Mouse (Mus musculus) E14TG2a.4 (cell line): ENCODE measurements around the gene Thpo.

Experiments
- H3K27me3 ChIP-seq: 2 replicates; pipeline ENCODE4 v1.6.1; 2014; ENCODE audit warnings: low read length, control low read depth; ENCODE audit not compliant: insufficient read depth
- H3K36me3 ChIP-seq: 2 replicates; pipeline ENCODE4 v1.6.1; 2014; ENCODE audit warnings: low read length, control low read depth; ENCODE audit not compliant: insufficient read depth
- H3K4me1 ChIP-seq: replicated peaks from 2 replicates; pipeline ENCODE4 v1.6.1; 2014; ENCODE audit warnings: low read depth, low read length, control low read depth
- H3K4me3 ChIP-seq: replicated peaks from 2 replicates; pipeline ENCODE4 v1.5.1; 2014; ENCODE audit warnings: mild to moderate bottlenecking, low read length
- H3K9me3 ChIP-seq: 2 replicates; pipeline ENCODE4 v1.6.1; 2014; ENCODE audit warnings: low read length, control low read depth
- CTCF ChIP-seq: conservative IDR thresholded peaks from 2 replicates; pipeline ENCODE4 v1.5.1; 2014; ENCODE audit warnings: low read length
- NANOG ChIP-seq: IDR thresholded peaks from 2 replicates; pipeline ENCODE4 v1.6.1; 2014; ENCODE audit warnings: borderline replicate concordance, low read length, mixed read lengths
- POU5F1 ChIP-seq: IDR thresholded peaks from 2 replicates; pipeline ENCODE4 v1.6.1; 2014; ENCODE audit warnings: low read length, borderline replicate concordance

The Thpo gene

GRCm38 (mm10) chr16:20699266-20699665 lies 35.0 kb downstream of the Thpo start:
- Histone ChIP-seq H3K4me1 (peaks cover 73% of the 10 kb centered on the region), H3K36me3 (peaks cover 24% of the 10 kb centered on the region), H3K4me3 (no peak overlapping the region), H3K9me3 (no peaks in the 10 kb centered on the region), H3K27me3 (peaks cover 27% of the 10 kb centered on the region)
- TF ChIP-seq NANOG (no peak), POU5F1 (no peak), CTCF (no peak)

GRCm38 (mm10) chr16:20695622-20696323 lies 38.5 kb downstream of the Thpo start:
- peaks cover 69% of the 10 kb centered on the region for H3K4me1 ChIP-seq
- TF ChIP-seq POU5F1 (no peak), NANOG (no peak), CTCF (no peak)
- H3K4me3 ChIP-seq = peak overlapping the region; percentile 71
- H3K36me3 ChIP-seq = peaks cover 28% of the 10 kb centered on the region
- H3K27me3 ChIP-seq = peaks cover 27% of the 10 kb centered on the region
- no peaks in the 10 kb centered on the region for H3K9me3 ChIP-seq

GRCm38 (mm10) chr16:20694781-20695180 lies 39.5 kb downstream of the Thpo start:
- H3K27me3 ChIP-seq = peaks cover 27% of the 10 kb centered on the region
- peaks cover 69% of the 10 kb centered on the region for H3K4me1 ChIP-seq
- peaks cover 38% of the 10 kb centered on the region for H3K36me3 ChIP-seq
- TF ChIP-seq NANOG (no peak), POU5F1 (no peak), CTCF (no peak)
- H3K9me3 ChIP-seq = no peaks in the 10 kb centered on the region
- no peak overlapping the region for H3K4me3 ChIP-seq

GRCm38 (mm10) chr16:20693111-20693701 lies 41.1 kb downstream of the Thpo start, which contains the start of gene Fam131a:
TSS of gene Fam131a (plus strand) at chr16:20693241.
- H3K27me3 ChIP-seq = peaks cover 27% of the 10 kb centered on the region
- TF ChIP-seq CTCF (no peak), NANOG (no peak), POU5F1 (no peak)
- H3K9me3 ChIP-seq = no peaks in the 10 kb centered on the region
- H3K36me3 ChIP-seq = peaks cover 47% of the 10 kb centered on the region
- H3K4me1 ChIP-seq = peaks cover 78% of the 10 kb centered on the region
- peak within 1 kb of the TSS; percentile 82 for H3K4me3 ChIP-seq

- TF ChIP-seq NANOG = no peak
- no peak for TF ChIP-seq CTCF
- no peak for TF ChIP-seq POU5F1
- peaks cover 55% of the 10 kb centered on the region for H3K36me3 ChIP-seq
- peaks cover 86% of the 10 kb centered on the region for H3K4me1 ChIP-seq
- H3K27me3 ChIP-seq = peaks cover 26% of the 10 kb centered on the region
- no peaks in the 10 kb centered on the region for H3K9me3 ChIP-seq
- peak overlapping the region; percentile 82 for H3K4me3 ChIP-seq
These were observed 41.9 kb downstream of the Thpo start for GRCm38 (mm10) chr16:20692241-20692965.

- Histone ChIP-seq H3K4me3 (no peak overlapping the region), H3K9me3 (no peaks in the 10 kb centered on the region), H3K27me3 (peaks cover 22% of the 10 kb centered on the region), H3K36me3 (peaks cover 63% of the 10 kb centered on the region), H3K4me1 (peaks cover 93% of the 10 kb centered on the region)
- no peak for TF ChIP-seq CTCF
- no peak for TF ChIP-seq NANOG
- TF ChIP-seq POU5F1 = no peak
These were observed 42.7 kb downstream of the Thpo start for GRCm38 (mm10) chr16:20691617-20692016.

GRCm38 (mm10) chr16:20690774-20691173 lies 43.5 kb downstream of the Thpo start:
- H3K4me3 ChIP-seq = no peak overlapping the region
- H3K9me3 ChIP-seq = no peaks in the 10 kb centered on the region
- H3K4me1 ChIP-seq = peaks cover 95% of the 10 kb centered on the region
- H3K27me3 ChIP-seq = peaks cover 14% of the 10 kb centered on the region
- peaks cover 71% of the 10 kb centered on the region for H3K36me3 ChIP-seq
- TF ChIP-seq POU5F1 (no peak), NANOG (no peak), CTCF (no peak)

GRCm38 (mm10) chr16:20677974-20678675 lies 56.2 kb downstream of the Thpo start:
- no peak overlapping the region for H3K4me3 ChIP-seq
- H3K4me1 ChIP-seq = peaks cover 66% of the 10 kb centered on the region
- no peak for TF ChIP-seq POU5F1
- TF ChIP-seq CTCF = no peak
- no peak for TF ChIP-seq NANOG
- peaks cover 93% of the 10 kb centered on the region for H3K36me3 ChIP-seq
- no peaks in the 10 kb centered on the region for H3K9me3 ChIP-seq
- no peaks in the 10 kb centered on the region for H3K27me3 ChIP-seq
